Mouse (Mus musculus): Measurements from ENCODE around the gene Abtb2.

- TF ChIP-seq EP300 (IDR thresholded peaks at IDR 0.05; ENCODE audit: low read depth), result no peak
- no peak for TF ChIP-seq CTCF (IDR thresholded peaks at IDR 0.05; ENCODE audit: low read depth)
These were observed 110.7 kb downstream of the Abtb2 start for GRCm38 (mm10) chr2:103676808-103677207.
